Mouse (Mus musculus): ENCODE data around the gene Filip1l. TPM values are rescaled to one million over a fixed set of nuclear protein-coding genes. Genes with fewer than 3 reads are reported as not detected.

The Filip1l gene
- total and polyA plus RNA-seq, 2 experiments from 2014 or later: 1.3 to 1.7 TPM

DNA sequence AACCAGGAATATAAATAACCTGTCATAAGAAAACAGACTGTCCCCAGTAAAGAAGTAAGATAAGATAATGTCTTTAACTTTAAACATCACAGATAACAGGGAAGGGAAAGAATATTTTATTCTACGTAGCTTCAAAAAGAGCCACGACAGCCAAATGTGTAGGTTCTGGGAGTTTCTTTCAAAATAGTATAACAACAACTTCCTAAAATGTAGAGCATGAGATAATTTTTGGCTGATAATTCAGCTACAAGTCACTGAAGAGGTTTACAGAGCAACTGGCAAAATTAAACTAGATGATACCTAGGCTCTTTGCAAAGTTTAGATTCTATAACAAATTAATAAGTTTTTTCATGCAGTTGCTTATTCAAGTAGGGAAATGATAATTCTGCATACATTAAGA, 130.6 kb downstream of the Filip1l start:
- H3K4me3 ChIP-seq (ENCODE audit: low read depth, low read length): no peak overlapping the region
- TF ChIP-seq CTCF (IDR thresholded peaks at IDR 0.05; ENCODE audit: low read depth): no peak

DNA sequence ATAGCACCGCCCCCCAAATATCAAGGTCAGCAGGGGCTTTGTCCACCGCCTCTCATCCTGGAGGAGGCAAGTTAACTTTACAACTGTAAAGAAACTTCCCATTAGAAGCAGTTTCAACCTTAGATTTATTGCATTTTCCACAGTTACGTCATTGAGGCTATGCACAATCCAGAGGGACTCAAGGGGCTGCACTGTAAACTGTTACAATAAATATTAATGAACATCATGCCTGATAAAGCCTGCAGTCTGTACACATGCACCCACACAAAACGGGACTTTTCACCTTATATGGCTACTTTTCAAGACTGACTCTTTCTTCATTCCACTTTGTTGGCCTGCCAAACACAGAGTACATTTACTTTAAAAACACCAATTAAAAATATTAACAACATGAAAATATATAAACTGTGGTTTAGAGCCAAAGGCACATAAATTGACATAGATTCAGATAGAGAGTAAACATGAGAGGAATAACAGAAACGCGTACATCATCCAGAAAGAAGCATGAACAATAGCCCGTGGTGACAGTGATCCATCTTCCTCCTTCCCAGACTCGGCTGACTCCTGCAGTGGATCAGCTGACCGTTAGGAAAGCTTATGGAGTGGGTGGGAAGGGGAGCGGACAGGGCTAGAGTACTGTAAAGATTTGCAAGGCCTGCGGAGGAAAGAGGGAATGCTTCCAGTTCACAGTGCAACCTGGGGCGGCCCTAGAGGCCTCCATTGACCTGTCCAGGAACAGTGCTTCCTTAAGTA, 131.3 kb downstream of the Filip1l start:
- no peak overlapping the region for H3K4me2 ChIP-seq (ENCODE audit: low read depth)
- H3K9me3 ChIP-seq (ENCODE audit: low read length): no peaks in the 10 kb centered on the region
- TF ChIP-seq CTCF (IDR thresholded peaks at IDR 0.05; ENCODE audit: low read depth): no peak
- H3K36me3 ChIP-seq (ENCODE audit: insufficient read depth): no peaks in the 10 kb centered on the region
- H3K27me3 ChIP-seq (ENCODE audit: insufficient read depth, low read length): no peaks in the 10 kb centered on the region
- DNase-seq (no peak), ATAC-seq (no peak)
- H3K4me3 ChIP-seq (ENCODE audit: low read depth, low read length): no peak overlapping the region
- WGBS: 84% methylated on average over 12 of the region's 12 CpGs
- H3K27ac ChIP-seq (ENCODE audit: low read depth, low read length): no peak overlapping the region
- no peaks in the 10 kb centered on the region for H3K4me1 ChIP-seq (ENCODE audit: insufficient read depth)
- H3K9ac ChIP-seq: no peak overlapping the region

More for the DNA sequence above, 130.6 kb downstream of the Filip1l start:
- ATAC-seq (no peak), DNase-seq (no peak)
- H3K9ac ChIP-seq: no peak overlapping the region
- no peaks in the 10 kb centered on the region for H3K36me3 ChIP-seq (ENCODE audit: insufficient read depth)
- no peaks in the 10 kb centered on the region for H3K4me1 ChIP-seq (ENCODE audit: insufficient read depth)
- no peaks in the 10 kb centered on the region for H3K27me3 ChIP-seq (ENCODE audit: insufficient read depth, low read length)
- no peaks in the 10 kb centered on the region for H3K9me3 ChIP-seq (ENCODE audit: low read length)
- WGBS: 86% methylated on average over 2 of the region's 2 CpGs
- no peak overlapping the region for H3K4me2 ChIP-seq (ENCODE audit: low read depth)
- H3K27ac ChIP-seq (ENCODE audit: low read depth, low read length): no peak overlapping the region

DNA sequence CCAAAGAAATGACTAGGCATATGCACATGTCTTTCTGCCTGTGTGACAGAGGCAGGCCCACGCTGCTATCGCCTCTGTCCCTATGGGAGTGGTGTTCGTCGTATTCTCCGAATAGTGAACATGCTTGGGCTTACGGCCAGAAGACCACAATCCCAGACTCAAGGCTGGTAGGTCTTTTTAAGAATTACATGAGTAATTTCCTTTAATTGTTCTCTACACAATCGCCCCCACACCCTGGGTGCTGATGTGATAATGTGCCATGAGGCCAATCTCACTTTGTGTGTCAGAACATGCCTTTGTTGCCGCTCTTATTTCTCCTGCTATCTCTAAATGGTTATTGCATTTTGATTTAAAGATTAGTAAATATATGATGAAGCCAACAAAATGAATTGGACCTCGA, 132.4 kb downstream of the Filip1l start:
- no peak overlapping the region for H3K27ac ChIP-seq (ENCODE audit: low read depth, low read length)
- H3K9ac ChIP-seq: no peak overlapping the region
- H3K4me3 ChIP-seq (ENCODE audit: low read depth, low read length): no peak overlapping the region
- no peaks in the 10 kb centered on the region for H3K36me3 ChIP-seq (ENCODE audit: insufficient read depth)
- H3K4me2 ChIP-seq (ENCODE audit: low read depth): no peak overlapping the region
- 55% methylated on average over 9 of the region's 9 CpGs for WGBS
- TF ChIP-seq CTCF (IDR thresholded peaks at IDR 0.05; ENCODE audit: low read depth): no peak
- no peaks in the 10 kb centered on the region for H3K4me1 ChIP-seq (ENCODE audit: insufficient read depth)
- DNase-seq (no peak), ATAC-seq (no peak)
- H3K9me3 ChIP-seq (ENCODE audit: low read length): no peaks in the 10 kb centered on the region
- H3K27me3 ChIP-seq (ENCODE audit: insufficient read depth, low read length): no peaks in the 10 kb centered on the region

GRCm38 (mm10) chr16:57486266-57486665, 133.4 kb downstream of the Filip1l start:
- Histone ChIP-seq H3K36me3 (ENCODE audit: insufficient read depth) (no peaks in the 10 kb centered on the region), H3K4me3 (ENCODE audit: low read depth, low read length) (no peak overlapping the region), H3K27ac (ENCODE audit: low read depth, low read length) (no peak overlapping the region), H3K9ac (no peak overlapping the region), H3K4me2 (ENCODE audit: low read depth) (no peak overlapping the region), H3K9me3 (ENCODE audit: low read length) (no peaks in the 10 kb centered on the region), H3K27me3 (ENCODE audit: insufficient read depth, low read length) (no peaks in the 10 kb centered on the region), H3K4me1 (ENCODE audit: insufficient read depth) (no peaks in the 10 kb centered on the region)
- DNase-seq (no peak), ATAC-seq (no peak)
- no peak for TF ChIP-seq CTCF (IDR thresholded peaks at IDR 0.05; ENCODE audit: low read depth)
- WGBS: 88% methylated on average over 5 of the region's 5 CpGs

DNA sequence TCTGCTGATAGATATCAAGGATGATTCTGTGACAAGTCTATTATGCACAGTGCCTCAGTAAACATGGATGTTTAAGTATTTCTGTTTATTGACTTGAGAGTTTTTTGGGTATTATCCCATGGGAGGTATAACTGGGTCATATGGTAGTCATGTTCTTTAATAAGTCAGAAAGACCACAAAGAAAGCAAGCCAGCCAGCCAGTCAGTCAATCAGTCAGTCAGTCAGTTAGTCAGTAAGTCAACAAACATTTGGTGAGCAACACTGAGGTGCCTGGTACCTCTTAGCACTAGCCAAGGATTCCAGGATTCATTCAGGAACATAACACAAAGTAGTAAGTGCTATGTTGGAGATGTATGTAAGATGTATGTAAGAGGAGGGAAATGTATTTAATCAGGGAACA, 135.8 kb downstream of the Filip1l start:
- no peak overlapping the region for H3K4me2 ChIP-seq (ENCODE audit: low read depth)
- H3K9ac ChIP-seq: no peak overlapping the region
- H3K4me3 ChIP-seq (ENCODE audit: low read depth, low read length): no peak overlapping the region
- no peak overlapping the region for H3K27ac ChIP-seq (ENCODE audit: low read depth, low read length)
- no peaks in the 10 kb centered on the region for H3K4me1 ChIP-seq (ENCODE audit: insufficient read depth)
- no peak for DNase-seq
- no peak for ATAC-seq
- H3K27me3 ChIP-seq (ENCODE audit: insufficient read depth, low read length): no peaks in the 10 kb centered on the region
- H3K36me3 ChIP-seq (ENCODE audit: insufficient read depth): no peaks in the 10 kb centered on the region
- no peak for TF ChIP-seq CTCF (IDR thresholded peaks at IDR 0.05; ENCODE audit: low read depth)
- H3K9me3 ChIP-seq (ENCODE audit: low read length): no peaks in the 10 kb centered on the region

- 89% methylated on average over 8 of the region's 8 CpGs for WGBS
These were observed 137.8 kb downstream of the Filip1l start for GRCm38 (mm10) chr16:57490691-57491090.

DNA sequence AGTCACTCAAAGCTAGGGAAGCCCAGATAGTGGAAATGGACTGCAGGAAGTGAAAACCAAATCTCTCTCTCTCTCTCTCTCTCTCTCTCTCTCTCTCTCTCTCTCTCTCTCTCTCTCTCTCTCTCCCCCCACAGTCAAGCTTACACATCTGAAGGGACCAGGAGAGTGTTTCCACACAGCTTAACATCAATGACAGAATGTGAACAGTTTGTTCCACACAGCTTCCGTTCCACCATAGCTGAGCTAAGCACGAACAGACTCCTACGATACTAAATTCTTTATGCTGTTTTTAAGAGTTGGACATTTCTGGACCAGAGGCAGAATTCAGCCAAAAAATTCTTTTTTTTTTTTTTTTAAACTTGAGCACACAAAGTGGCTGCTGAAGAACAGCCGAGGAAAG, 139.0 kb downstream of the Filip1l start:
- no peak for TF ChIP-seq CTCF (IDR thresholded peaks at IDR 0.05; ENCODE audit: low read depth)
- ATAC-seq: no peak

More at GRCm38 (mm10) chr16:57490691-57491090, 137.8 kb downstream of the Filip1l start:
- no peaks in the 10 kb centered on the region for H3K27me3 ChIP-seq (ENCODE audit: insufficient read depth, low read length)
- no peak overlapping the region for H3K4me2 ChIP-seq (ENCODE audit: low read depth)
- ATAC-seq (no peak), DNase-seq (no peak)
- H3K27ac ChIP-seq (ENCODE audit: low read depth, low read length): no peak overlapping the region
- H3K4me3 ChIP-seq (ENCODE audit: low read depth, low read length): no peak overlapping the region
- no peak overlapping the region for H3K9ac ChIP-seq
- no peaks in the 10 kb centered on the region for H3K36me3 ChIP-seq (ENCODE audit: insufficient read depth)
- no peaks in the 10 kb centered on the region for H3K9me3 ChIP-seq (ENCODE audit: low read length)
- no peak for TF ChIP-seq CTCF (IDR thresholded peaks at IDR 0.05; ENCODE audit: low read depth)
- no peaks in the 10 kb centered on the region for H3K4me1 ChIP-seq (ENCODE audit: insufficient read depth)

More for the DNA sequence above, 139.0 kb downstream of the Filip1l start:
- 93% methylated on average over 4 of the region's 4 CpGs for WGBS
- Histone ChIP-seq H3K36me3 (ENCODE audit: insufficient read depth) (no peaks in the 10 kb centered on the region), H3K9me3 (ENCODE audit: low read length) (no peaks in the 10 kb centered on the region), H3K27me3 (ENCODE audit: insufficient read depth, low read length) (no peaks in the 10 kb centered on the region), H3K4me2 (ENCODE audit: low read depth) (no peak overlapping the region), H3K4me1 (ENCODE audit: insufficient read depth) (0 out of 2 replicates have a peak, but pooled peaks cover under 1% of the 10 kb centered on the region), H3K27ac (ENCODE audit: low read depth, low read length) (no peak overlapping the region), H3K9ac (no peak overlapping the region), H3K4me3 (ENCODE audit: low read depth, low read length) (no peak overlapping the region)
- DNase-seq: no peak
